Mouse (Mus musculus): ENCODE data around the gene Kng2. TPM values are rescaled to one million over a fixed set of nuclear protein-coding genes. Genes with fewer than 3 reads are reported as not detected.
"Not testable (repeated sequence)": the region's sequence is repeated elsewhere in the genome, so short reads cannot be mapped to it uniquely, and the experiment has no call there.

The Kng2 gene
- total RNA-seq, 2 experiments from 2014 or later: not detected

GRCm38 (mm10) chr16:22956085-22956439 lies 73.2 kb downstream of the Kng2 start:
- no peak for DNase-seq

GRCm38 (mm10) chr16:22955397-22956084 lies 73.7 kb downstream of the Kng2 start:
- DNase-seq: no peak

GRCm38 (mm10) chr16:22953069-22953468 lies 76.2 kb downstream of the Kng2 start:
- no peak for DNase-seq

GRCm38 (mm10) chr16:22950840-22951395 lies 78.4 kb downstream of the Kng2 start, which contains the start of gene Hrg:
Hrg (plus strand) TSS chr16:22951072.
- no peak for DNase-seq

GRCm38 (mm10) chr16:22947371-22947770 lies 81.9 kb downstream of the Kng2 start:
- DNase-seq: no peak

GRCm38 (mm10) chr16:22941825-22942476 lies 87.3 kb downstream of the Kng2 start:
- DNase-seq: not testable (repeated sequence)

- DNase-seq: no peak
These were observed 90.1 kb downstream of the Kng2 start for GRCm38 (mm10) chr16:22939120-22939695.

GRCm38 (mm10) chr16:22938541-22938940 lies 90.7 kb downstream of the Kng2 start:
- DNase-seq: no peak

- DNase-seq: no peak
These were observed 91.7 kb downstream of the Kng2 start for GRCm38 (mm10) chr16:22937631-22938030.

Other genes starting within 250 kb of the Kng2 start
- gene Crygs, start 217.9 kb downstream of the Kng2 start, total RNA-seq (2021): not detected
- gene Tbccd1, start 171.8 kb downstream of the Kng2 start, total RNA-seq (2021): 10 to 100 TPM; 15.2 to 15.8 TPM
- gene Dnajb11, start 171.6 kb downstream of the Kng2 start, total RNA-seq (2021): 10 to 100 TPM; 69.9 to 82.3 TPM
- not detected for gene Ahsg, start 138.2 kb downstream of the Kng2 start, total RNA-seq (2021)
- gene Fetub, start 111.1 kb downstream of the Kng2 start, total RNA-seq (2021): not detected
- gene Hrg, start 78.4 kb downstream of the Kng2 start, total RNA-seq (2021): not detected
- not detected for gene Kng1, start 28.4 kb upstream of the Kng2 start, total RNA-seq (2021)
- 100 to 1,000 TPM; 900 to 999 TPM for gene Eif4a2, start 78.0 kb upstream of the Kng2 start, total RNA-seq (2021)
- 1 to 10 TPM; 3.3 to 4.2 TPM for gene Rfc4, start 98.3 kb upstream of the Kng2 start, total RNA-seq (2021)
- gene Adipoq, start 117.1 kb upstream of the Kng2 start, total RNA-seq (2021): not detected
- gene St6gal1, start 195.3 kb upstream of the Kng2 start, total RNA-seq (2021): 10 to 100 TPM; 16.5 to 18.1 TPM